Mouse (Mus musculus): Measurements from ENCODE around the gene Tmem217. TPM values are rescaled to one million over a fixed set of nuclear protein-coding genes. Genes with fewer than 3 reads are reported as not detected.
A peak's percentile ranks its signal among the peaks of the same experiment; 100 is the strongest.
"Not testable (repeated sequence)": the region's sequence is repeated elsewhere in the genome, so short reads cannot be mapped to it uniquely, and the experiment has no call there.

The Tmem217 gene
- total and polyA plus RNA-seq, 3 experiments = 0.26 to 0.76 TPM; not detected in 1

GRCm38 (mm10) chr17:29498952-29499351 lies 53.2 kb downstream of the Tmem217 start:
- peaks cover 12% of the 10 kb centered on the region for H3K79me2 ChIP-seq (replicated peaks; ENCODE audit: control insufficient read depth, extremely low read depth, insufficient read depth, poor library complexity, severe bottlenecking)
- dilution Hi-C loops (cut with MboI; ENCODE audit: extremely low pct_ligation_motif_present, extremely low pct_unique_long_range_greater_than_20kb, low sequenced_read_pairs); H3K9ac ChIP-seq (ENCODE audit: insufficient read depth, low read depth); in situ Hi-C loops (cut with MboI; ENCODE audit: low pct_ligation_motif_present, low pct_unique_long_range_greater_than_20kb, low sequenced_read_pairs); DNase-seq (ENCODE audit: extremely low read depth); H3K27ac ChIP-seq (ENCODE audit: insufficient read depth, low read depth); H3K9me3 ChIP-seq (replicated peaks; ENCODE audit: low read length); H3K27me3 ChIP-seq (replicated peaks); H3K4me2 ChIP-seq (ENCODE audit: insufficient read depth, low read depth, poor library complexity, severe bottlenecking); H3K4me3 ChIP-seq (replicated peaks in 1 of 3; ENCODE audit: low read depth in 2 of 3, low read length in 2 of 3, poor library complexity in 1 of 3): not testable (repeated sequence)
- H3K36me3 ChIP-seq (replicated peaks in 1 of 2; ENCODE audit: control insufficient read depth in 1 of 2, insufficient read depth in 1 of 2, low read length in 1 of 2) = peaks cover 8 to 19% of the 10 kb centered on the region in 2 experiments
- H3K4me1 ChIP-seq (ENCODE audit: control insufficient read depth in 1 of 2, insufficient read depth in 2 of 2) = peaks cover 19 to 39% of the 10 kb centered on the region in 2 experiments
- peak; percentile 73 for TF ChIP-seq ZNF384 (IDR thresholded peaks at IDR 0.05; ENCODE audit: low read depth, low read length)

- H3K4me3 ChIP-seq (replicated peaks in 1 of 3; ENCODE audit: low read depth in 2 of 3, low read length in 2 of 3, poor library complexity in 1 of 3) = no peak overlapping the region
- peaks cover 12 to 28% of the 10 kb centered on the region in 2 experiments for H3K36me3 ChIP-seq (replicated peaks in 1 of 2; ENCODE audit: control insufficient read depth in 1 of 2, insufficient read depth in 1 of 2, low read length in 1 of 2)
- peaks cover 21% of the 10 kb centered on the region for H3K79me2 ChIP-seq (replicated peaks; ENCODE audit: control insufficient read depth, extremely low read depth, insufficient read depth, poor library complexity, severe bottlenecking)
- H3K4me1 ChIP-seq (ENCODE audit: control insufficient read depth in 1 of 2, insufficient read depth in 2 of 2) = peaks cover 19 to 39% of the 10 kb centered on the region in 2 experiments
- peak overlapping the region; percentile 2; the same call in 1 of the 2 replicates for H3K9ac ChIP-seq (ENCODE audit: insufficient read depth, low read depth)
- in situ Hi-C loops (cut with MboI; ENCODE audit: low pct_ligation_motif_present, low pct_unique_long_range_greater_than_20kb, low sequenced_read_pairs) (no loop called here), dilution Hi-C loops (cut with MboI; ENCODE audit: extremely low pct_ligation_motif_present, extremely low pct_unique_long_range_greater_than_20kb, low sequenced_read_pairs) (no loop called here)
- no peak for TF ChIP-seq CTCF (conservative IDR thresholded peaks at IDR 0.05 in 1 of 2, IDR thresholded peaks at IDR 0.05 in 1 of 2; ENCODE audit: low read depth in 2 of 2, low read length in 2 of 2)
- no peak for TF ChIP-seq GABPA (IDR thresholded peaks at IDR 0.05; ENCODE audit: insufficient replicate concordance, low read depth, low read length)
- TF ChIP-seq ETS1 (conservative IDR thresholded peaks at IDR 0.05; ENCODE audit: low read depth, low read length) = no peak
- no peak for TF ChIP-seq MEF2A (IDR thresholded peaks at IDR 0.05; ENCODE audit: borderline replicate concordance, low read depth, low read length)
- TF ChIP-seq NELFE (IDR thresholded peaks at IDR 0.05; ENCODE audit: low read depth, low read length) = no peak; the same call in 1 of the 2 replicates
- TF ChIP-seq MYC (IDR thresholded peaks at IDR 0.05; ENCODE audit: low read depth, low read length) = no peak
- 0 out of 2 replicates have a peak, but pooled peaks have one; percentile 23 for TF ChIP-seq ELF1 (IDR thresholded peaks at IDR 0.05; ENCODE audit: low read depth, low read length)
- TF ChIP-seq SIN3A (IDR thresholded peaks at IDR 0.05; ENCODE audit: low read length) = peak; percentile 49
- TF ChIP-seq POLR2A (IDR thresholded peaks at IDR 0.05; ENCODE audit: low read depth, low read length) = peak; percentile 33; the same call in 1 of the 2 replicates
- no peaks in the 10 kb centered on the region for H3K27me3 ChIP-seq (replicated peaks)
- H3K9me3 ChIP-seq (replicated peaks; ENCODE audit: low read length) = no peaks in the 10 kb centered on the region
- H3K27ac ChIP-seq (ENCODE audit: insufficient read depth, low read depth) = peak overlapping the region; percentile 82
- no peak overlapping the region for H3K4me2 ChIP-seq (ENCODE audit: insufficient read depth, low read depth, poor library complexity, severe bottlenecking)
- DNase-seq (ENCODE audit: extremely low read depth) = peak; percentile 54
Measured at GRCm38 (mm10) chr17:29498028-29498427, 54.2 kb downstream of the Tmem217 start.

GRCm38 (mm10) chr17:29497481-29497880 lies 54.7 kb downstream of the Tmem217 start:
- H3K27me3 ChIP-seq (replicated peaks); H3K9ac ChIP-seq (ENCODE audit: insufficient read depth, low read depth); H3K9me3 ChIP-seq (replicated peaks; ENCODE audit: low read length); dilution Hi-C loops (cut with MboI; ENCODE audit: extremely low pct_ligation_motif_present, extremely low pct_unique_long_range_greater_than_20kb, low sequenced_read_pairs); H3K4me2 ChIP-seq (ENCODE audit: insufficient read depth, low read depth, poor library complexity, severe bottlenecking); DNase-seq (ENCODE audit: extremely low read depth); H3K27ac ChIP-seq (ENCODE audit: insufficient read depth, low read depth); in situ Hi-C loops (cut with MboI; ENCODE audit: low pct_ligation_motif_present, low pct_unique_long_range_greater_than_20kb, low sequenced_read_pairs); H3K4me3 ChIP-seq (replicated peaks in 1 of 3; ENCODE audit: low read depth in 2 of 3, low read length in 2 of 3, poor library complexity in 1 of 3): not testable (repeated sequence)
- peaks cover 12 to 32% of the 10 kb centered on the region in 2 experiments for H3K36me3 ChIP-seq (replicated peaks in 1 of 2; ENCODE audit: control insufficient read depth in 1 of 2, insufficient read depth in 1 of 2, low read length in 1 of 2)
- peaks cover 27% of the 10 kb centered on the region for H3K79me2 ChIP-seq (replicated peaks; ENCODE audit: control insufficient read depth, extremely low read depth, insufficient read depth, poor library complexity, severe bottlenecking)
- H3K4me1 ChIP-seq (ENCODE audit: control insufficient read depth in 1 of 2, insufficient read depth in 2 of 2) = peaks cover 19 to 39% of the 10 kb centered on the region in 2 experiments

Data from CH12.LX (cell line).